Mouse (Mus musculus) R1 (cell line): ENCODE data around the gene Abcb8.
A peak's percentile ranks its signal among the peaks of the same experiment; 100 is the strongest.

Experiments
- DNase-seq: peaks from one replicate; pipeline ENCODE4 v3.0.0-alpha.2; 2018; ENCODE audit warnings: low read depth, low spot score

The Abcb8 gene

GRCm38 (mm10) chr5:24366426-24366825 is 27.0 kb upstream of the Abcb8 start:
- DNase-seq: no peak

- no peak for DNase-seq
These were observed 23.7 kb upstream of the Abcb8 start for GRCm38 (mm10) chr5:24369767-24370166.

- DNase-seq: no peak
These were observed 19.7 kb upstream of the Abcb8 start for GRCm38 (mm10) chr5:24373807-24374206.

DNA sequence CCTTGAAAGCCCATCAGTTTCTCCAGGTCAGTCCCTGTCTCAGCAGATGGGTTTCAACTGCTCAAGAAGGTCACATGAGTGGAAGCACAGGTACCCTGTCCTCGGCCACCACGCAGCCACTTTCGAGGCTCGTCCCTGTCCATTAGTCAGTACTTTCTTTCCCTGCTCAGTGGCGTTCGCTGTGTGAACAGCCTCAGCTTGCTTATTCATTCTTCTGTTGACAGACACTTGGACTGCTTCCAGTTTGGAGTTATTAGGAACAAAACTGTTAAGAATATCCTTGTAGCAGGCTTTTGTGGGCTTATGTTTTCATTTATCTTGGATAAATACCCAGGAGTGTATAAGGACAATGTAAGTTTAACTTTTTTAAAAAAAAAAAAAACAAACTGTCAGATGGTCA is 19.2 kb upstream of the Abcb8 start:
- no peak for DNase-seq

DNA sequence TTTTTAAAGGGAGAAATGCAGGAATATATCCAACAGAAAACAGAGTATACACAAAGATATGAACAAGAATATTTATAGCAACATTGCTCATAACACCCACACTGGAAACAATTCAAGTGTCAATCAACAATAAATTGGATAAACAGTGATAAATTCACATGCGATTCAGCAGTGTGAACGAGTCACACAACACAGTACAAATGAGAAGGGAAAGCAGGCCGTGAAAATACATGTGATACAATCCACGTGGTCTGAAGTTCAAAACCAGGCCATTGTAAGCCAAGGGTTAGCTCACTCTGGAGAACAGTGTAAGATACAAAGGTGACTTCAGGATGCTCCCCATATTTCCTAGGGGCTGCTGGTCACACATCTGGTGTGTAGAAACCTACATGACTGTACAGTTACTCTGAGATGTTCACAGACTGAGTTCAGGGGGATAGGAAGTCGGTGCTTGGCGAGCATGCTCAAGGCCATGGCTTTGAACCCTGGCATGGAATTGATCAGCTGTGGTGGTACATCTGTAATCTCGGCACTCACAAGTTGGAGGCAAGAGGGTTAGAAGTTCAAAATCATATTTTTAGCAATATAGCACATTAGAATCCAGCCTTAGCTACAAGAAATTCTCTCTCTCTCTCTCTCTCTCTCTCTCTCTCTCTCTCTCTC is 18.7 kb upstream of the Abcb8 start:
- DNase-seq: no peak

DNA sequence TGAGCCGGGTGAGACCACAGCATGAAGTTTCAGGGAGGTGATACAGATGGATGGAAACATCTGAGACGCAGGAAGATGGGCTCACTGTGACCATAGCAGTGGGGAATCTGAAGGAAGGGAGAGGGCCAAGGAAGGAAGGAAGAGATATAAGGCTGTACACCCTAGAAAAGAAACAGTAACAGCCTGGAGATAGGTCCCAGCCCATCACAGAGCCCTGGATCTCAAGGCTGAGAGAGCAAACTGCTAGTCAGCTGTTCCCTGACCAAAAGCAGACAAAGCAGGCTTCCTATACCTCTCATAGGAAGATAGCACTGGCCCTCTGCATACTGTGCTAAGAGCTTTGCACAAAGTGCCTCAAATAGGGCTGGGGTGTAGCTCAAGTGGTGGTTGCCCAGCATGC is 14.8 kb upstream of the Abcb8 start:
- DNase-seq: no peak

GRCm38 (mm10) chr5:24379501-24379900 is 14.0 kb upstream of the Abcb8 start:
- DNase-seq: no peak

DNA sequence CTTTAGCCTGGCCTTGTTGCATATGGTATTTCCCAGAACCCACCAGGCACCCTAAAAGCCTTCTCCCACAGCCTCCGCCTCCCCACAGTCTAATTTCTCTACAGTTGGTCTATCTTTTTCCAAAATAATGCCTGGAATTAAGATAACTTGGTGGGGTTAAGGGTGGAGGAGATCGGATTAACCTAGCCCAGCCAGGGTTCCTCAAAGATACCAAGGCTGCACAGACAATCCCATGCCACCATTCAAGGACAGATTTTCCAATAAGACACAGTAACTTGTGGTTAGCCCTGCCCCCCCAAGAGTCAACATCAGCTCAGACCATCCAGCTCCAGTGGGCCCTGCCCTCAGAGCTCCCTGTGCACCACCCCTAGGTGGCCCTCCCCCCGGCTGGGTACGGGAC is 13.0 kb upstream of the Abcb8 start:
- DNase-seq: no peak

GRCm38 (mm10) chr5:24381486-24381885 is 12.0 kb upstream of the Abcb8 start:
- no peak for DNase-seq

DNA sequence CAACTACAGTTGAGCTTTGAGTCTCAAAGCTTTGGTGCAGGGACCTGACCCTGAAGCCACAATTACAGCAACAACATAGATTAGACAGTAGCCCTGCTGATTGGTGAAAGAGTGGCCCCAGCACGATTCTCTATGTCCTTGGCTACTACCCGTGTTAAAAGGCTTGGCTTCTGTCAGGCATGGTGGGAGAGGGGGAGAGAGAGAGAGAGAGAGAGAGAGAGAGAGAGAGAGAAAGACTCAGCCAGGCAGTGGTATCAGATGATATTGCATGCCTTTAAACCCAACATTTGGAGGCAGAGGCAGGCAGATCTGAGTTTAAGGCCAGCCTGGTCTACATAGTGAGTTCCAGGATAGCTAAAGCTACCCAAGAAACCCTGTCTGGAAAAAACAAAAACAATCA is 11.5 kb upstream of the Abcb8 start:
- DNase-seq: no peak

DNA sequence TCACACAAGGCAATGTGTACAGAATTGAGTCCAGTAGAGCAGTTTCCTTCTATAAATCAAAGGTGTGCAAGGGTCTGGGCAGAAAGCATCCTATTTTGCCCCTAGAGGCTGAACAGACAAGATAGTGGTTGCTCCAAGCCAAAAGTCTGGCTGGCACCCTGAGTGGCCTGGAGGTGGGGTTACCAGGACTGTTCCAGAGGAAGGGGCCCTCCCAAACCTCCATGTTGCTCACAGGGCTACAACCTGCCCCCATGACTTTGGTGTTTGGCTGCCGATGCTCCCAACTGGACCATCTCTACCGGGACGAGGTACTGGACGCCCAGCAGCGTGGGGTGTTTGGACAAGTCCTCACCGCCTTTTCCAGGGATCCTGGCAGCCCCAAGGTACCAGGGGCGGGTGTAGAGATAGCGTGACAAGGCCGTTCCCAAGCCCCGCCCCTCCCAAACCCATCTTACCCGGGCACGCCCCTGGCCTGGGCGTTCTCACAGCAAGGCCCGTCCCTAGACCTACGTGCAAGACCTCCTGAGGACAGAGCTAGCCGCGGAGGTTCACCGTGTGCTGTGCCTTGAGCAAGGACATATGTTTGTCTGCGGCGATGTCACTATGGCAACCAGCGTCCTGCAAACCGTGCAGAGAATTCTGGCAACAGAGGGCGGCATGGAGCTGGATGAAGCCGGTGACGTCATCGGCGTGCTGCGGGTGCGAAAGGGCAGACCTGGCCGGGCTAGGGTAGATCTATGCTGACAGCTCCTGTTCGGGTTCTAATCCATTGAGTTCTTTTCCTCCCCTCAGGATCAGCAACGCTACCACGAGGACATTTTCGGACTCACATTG is 10.2 kb upstream of the Abcb8 start:
- DNase-seq: peak; percentile 99

GRCm38 (mm10) chr5:24384407-24384806 is 9.1 kb upstream of the Abcb8 start:
- no peak for DNase-seq

DNA sequence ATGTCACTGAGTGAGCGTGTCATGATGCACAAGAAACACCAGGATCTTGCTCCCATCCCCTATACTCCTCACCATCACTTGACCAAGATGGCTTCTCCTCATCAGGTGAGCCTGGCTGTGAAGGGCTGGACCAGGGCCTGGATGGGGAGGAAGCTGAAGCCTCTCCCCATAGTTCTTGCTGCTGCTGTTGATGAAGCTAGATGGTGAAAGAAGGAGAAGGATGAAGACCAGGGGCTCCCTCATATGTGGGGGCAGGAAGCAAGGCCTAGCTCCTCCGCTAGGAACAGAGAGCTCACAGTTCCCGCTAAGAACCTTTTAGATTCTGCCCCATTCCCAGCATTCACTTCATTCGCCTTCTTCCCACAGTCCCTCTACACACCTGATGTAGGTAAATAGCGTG is 8.1 kb upstream of the Abcb8 start:
- DNase-seq: no peak

DNA sequence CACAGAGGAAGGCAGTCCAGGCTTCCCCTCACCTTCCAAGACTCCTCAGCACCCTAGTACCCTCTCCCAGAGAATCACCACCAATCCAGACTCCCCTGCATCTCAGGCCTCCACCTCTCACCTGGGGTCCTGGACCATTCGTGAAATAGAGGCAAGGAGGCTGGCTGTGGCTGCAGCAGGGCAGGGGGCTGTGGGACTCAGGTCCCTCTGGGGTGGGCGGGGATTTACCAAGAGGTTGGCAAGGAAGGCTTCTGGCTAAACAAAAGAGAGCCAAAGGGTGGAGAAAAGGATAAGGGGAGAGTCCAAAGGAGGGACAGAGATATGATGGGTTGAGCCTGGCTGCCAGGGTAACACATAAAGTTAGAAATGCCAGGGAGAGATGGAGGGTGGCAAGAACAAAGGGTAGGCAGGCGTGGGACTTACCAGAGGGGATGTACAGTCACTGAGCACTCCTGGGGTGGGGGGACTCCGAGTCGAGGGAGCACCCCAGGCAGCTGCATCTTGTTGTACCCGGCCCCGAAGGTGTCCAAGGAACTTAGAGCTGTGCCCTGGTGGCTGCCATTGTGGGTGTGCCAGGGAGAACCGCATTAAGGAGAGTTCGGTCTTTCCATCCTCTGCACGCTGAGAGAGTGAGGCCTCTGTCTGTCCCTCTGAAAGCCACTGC is 7.4 kb upstream of the Abcb8 start:
- no peak for DNase-seq

- peak; percentile 78 for DNase-seq
These were observed 5.9 kb upstream of the Abcb8 start for GRCm38 (mm10) chr5:24387264-24388241.

- DNase-seq: peak; percentile 41
These were observed 5.1 kb upstream of the Abcb8 start for GRCm38 (mm10) chr5:24388246-24388915.

DNA sequence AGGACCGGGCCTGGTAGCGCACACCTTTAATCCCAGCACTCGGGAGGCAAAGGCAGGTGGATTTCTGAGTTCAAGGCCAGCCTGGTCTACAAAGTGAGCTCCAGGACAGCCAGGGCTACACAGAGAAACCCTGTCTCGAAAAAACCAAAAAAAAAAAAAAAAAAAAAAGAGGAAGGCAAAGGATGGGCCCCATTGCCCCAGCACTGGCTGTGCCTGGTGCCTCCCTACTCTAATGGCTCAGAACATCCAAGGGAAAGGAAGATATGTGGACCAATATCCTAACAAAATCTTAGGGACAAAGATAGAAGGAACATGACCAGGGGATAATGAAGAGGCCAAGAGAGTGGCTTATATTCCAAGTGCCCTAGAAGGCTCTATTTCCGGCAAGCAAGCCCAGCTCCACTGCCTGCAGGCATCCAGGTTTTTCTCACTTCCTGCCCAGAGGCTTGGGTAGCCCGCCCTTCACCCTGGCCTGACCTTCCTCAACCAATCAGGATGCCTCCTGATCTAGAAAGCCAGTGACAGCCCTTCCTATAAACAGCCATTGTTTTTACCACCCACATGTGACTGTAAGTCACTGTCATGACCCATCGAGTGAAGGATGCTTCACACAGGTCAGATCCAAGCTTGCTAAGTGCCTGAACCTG is 4.3 kb upstream of the Abcb8 start:
- peak; percentile 76 for DNase-seq

DNA sequence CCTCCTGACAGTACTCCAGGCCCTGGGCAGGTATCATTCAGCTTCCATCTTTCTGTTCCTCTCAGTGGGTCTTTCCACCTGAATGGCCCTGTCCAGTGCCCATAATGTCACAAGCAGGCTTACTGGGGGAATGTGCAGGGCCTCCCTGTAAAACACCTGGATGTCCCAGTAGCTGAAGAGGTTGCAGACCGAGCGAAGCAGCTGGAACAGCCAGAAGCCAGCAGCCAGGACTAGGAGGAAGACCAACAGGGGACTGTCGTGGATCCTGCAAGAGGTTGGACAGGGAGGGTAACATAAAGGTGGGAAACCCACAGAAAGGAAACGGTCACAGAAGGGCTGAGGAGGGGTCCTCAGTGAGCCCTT is 3.8 kb upstream of the Abcb8 start:
- no peak for DNase-seq

DNA sequence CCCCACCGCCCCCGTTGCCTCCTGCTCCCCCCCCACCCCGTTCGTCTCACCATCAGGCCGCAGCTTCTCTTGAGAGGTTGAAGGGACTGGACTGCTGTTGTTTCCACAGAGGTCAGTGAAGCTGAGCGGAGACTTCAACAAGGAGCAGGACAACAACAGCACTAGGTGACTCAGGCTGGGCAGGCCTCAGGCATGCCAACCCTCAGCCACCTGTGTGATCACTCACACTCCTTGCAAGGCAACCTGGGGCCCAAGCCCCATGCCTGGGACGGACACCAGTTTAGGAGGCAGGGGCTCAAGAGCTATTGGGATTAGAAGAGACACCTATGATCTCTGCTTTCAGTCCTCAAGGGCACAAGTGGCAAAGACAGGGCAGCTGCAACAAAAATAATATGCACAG is 1.6 kb upstream of the Abcb8 start, which contains the start of gene Atg9b:
Gene Atg9b (minus strand): TSS at position 280 of the 400 bp plus-strand sequence.
- no peak for DNase-seq

DNA sequence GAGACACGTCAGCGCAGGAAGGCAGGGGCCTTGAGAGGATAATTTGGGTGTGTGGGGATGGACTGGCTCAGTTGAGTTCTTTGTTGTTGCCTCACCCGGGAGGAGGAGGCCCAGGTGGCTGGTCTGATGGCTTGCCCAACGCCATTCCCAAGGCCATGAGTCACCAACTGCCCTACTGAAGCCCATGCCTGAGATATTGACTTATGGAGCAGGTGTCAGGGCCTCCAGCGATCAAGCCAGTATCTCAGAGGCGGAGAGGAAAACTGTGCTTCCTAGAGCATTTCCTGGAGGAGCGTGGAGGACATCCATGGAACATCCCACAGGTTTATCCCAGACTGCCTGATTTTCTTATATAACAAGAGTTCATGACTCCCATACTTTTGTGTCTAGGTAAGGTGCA is 739 bp upstream of the Abcb8 start:
- DNase-seq: no peak
